Mouse (Mus musculus): ENCODE results near the gene Gse1. TPM values are rescaled to one million over a fixed set of nuclear protein-coding genes. Genes with fewer than 3 reads are reported as not detected.

The Gse1 gene
- polyA plus RNA-seq, 1 experiment = 45.8 TPM

DNA sequence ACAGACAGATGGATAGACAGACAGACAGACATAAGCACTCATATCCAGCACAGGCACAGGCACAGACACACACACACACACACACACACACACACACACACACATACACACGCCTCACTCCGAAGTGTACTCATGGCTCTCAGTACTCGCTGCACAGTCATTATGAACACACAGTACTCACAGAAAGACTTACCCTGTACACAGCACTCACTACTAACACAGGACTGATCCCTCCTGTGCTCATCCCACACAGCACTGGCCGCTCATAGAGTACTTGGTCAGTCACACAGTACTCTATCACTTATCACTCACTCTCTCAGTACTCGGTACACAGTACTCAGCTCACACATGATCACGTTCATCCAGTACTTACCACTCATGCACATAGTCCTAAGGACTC lies 144.4 kb downstream of the Gse1 start:
- TF ChIP-seq CTCF (IDR thresholded peaks at IDR 0.05; ENCODE audit: control insufficient read depth, insufficient read depth, low read length) = no peak
- no peak for TF ChIP-seq POLR2A (IDR thresholded peaks at IDR 0.05; ENCODE audit: borderline replicate concordance, control insufficient read depth, low read depth, low read length)
- no peak overlapping the region for H3K4me3 ChIP-seq (replicated peaks; ENCODE audit: control insufficient read depth, low read depth, low read length)
- H3K27ac ChIP-seq (ENCODE audit: control insufficient read depth, insufficient read depth, low read depth, low read length, poor library complexity) = peak overlapping the region; percentile 75; the same call in 1 of the 2 replicates
- H3K4me1 ChIP-seq (ENCODE audit: control insufficient read depth, insufficient read depth, low read length) = peaks cover 15% of the 10 kb centered on the region
- 75% methylated on average over 6 of the region's 6 CpGs for WGBS

- peaks cover 16% of the 10 kb centered on the region for H3K4me1 ChIP-seq (ENCODE audit: control insufficient read depth, insufficient read depth, low read length)
- 61% methylated on average over 3 of the region's 3 CpGs for WGBS
- TF ChIP-seq POLR2A (IDR thresholded peaks at IDR 0.05; ENCODE audit: borderline replicate concordance, control insufficient read depth, low read depth, low read length) = no peak
- TF ChIP-seq CTCF (IDR thresholded peaks at IDR 0.05; ENCODE audit: control insufficient read depth, insufficient read depth, low read length) = no peak
- peak overlapping the region; percentile 68 for H3K27ac ChIP-seq (ENCODE audit: control insufficient read depth, insufficient read depth, low read depth, low read length, poor library complexity)
- no peak overlapping the region for H3K4me3 ChIP-seq (replicated peaks; ENCODE audit: control insufficient read depth, low read depth, low read length)
These were observed 145.4 kb downstream of the Gse1 start for GRCm38 (mm10) chr8:120373621-120374020.

DNA sequence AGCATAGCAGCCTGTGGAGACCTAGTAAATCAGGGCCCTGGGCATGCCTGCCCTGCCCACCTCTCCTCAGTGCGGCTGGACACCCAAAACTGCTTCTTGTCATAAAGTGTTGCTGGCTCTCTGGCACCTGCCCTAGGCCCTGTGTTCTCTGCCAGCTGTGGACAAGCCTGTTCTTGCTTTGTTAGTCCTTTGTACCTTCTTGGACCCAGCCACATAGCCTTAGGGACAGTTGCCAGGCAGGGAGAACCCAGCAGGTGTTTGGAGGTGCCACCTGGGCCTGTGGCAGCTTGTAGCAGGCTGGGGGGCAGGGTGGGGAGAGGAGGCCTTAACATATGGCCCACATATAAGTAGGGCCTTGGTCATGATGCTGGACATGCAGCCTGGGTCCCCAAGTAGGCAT lies 145.8 kb downstream of the Gse1 start:
- H3K4me3 ChIP-seq (replicated peaks; ENCODE audit: control insufficient read depth, low read depth, low read length) = no peak overlapping the region
- WGBS = 72% methylated on average over 1 of the region's 1 CpGs
- peak overlapping the region; percentile 68 for H3K27ac ChIP-seq (ENCODE audit: control insufficient read depth, insufficient read depth, low read depth, low read length, poor library complexity)
- H3K4me1 ChIP-seq (ENCODE audit: control insufficient read depth, insufficient read depth, low read length) = peaks cover 16% of the 10 kb centered on the region
- TF ChIP-seq CTCF (IDR thresholded peaks at IDR 0.05; ENCODE audit: control insufficient read depth, insufficient read depth, low read length) (no peak), POLR2A (IDR thresholded peaks at IDR 0.05; ENCODE audit: borderline replicate concordance, control insufficient read depth, low read depth, low read length) (no peak)

GRCm38 (mm10) chr8:120374514-120374913 lies 146.3 kb downstream of the Gse1 start:
- no peak for TF ChIP-seq POLR2A (IDR thresholded peaks at IDR 0.05; ENCODE audit: borderline replicate concordance, control insufficient read depth, low read depth, low read length)
- no peak for TF ChIP-seq CTCF (IDR thresholded peaks at IDR 0.05; ENCODE audit: control insufficient read depth, insufficient read depth, low read length)
- H3K4me1 ChIP-seq (ENCODE audit: control insufficient read depth, insufficient read depth, low read length) = peaks cover 16% of the 10 kb centered on the region
- H3K27ac ChIP-seq (ENCODE audit: control insufficient read depth, insufficient read depth, low read depth, low read length, poor library complexity) = peak overlapping the region; percentile 68
- WGBS = 70% methylated on average over 9 of the region's 9 CpGs
- H3K4me3 ChIP-seq (replicated peaks; ENCODE audit: control insufficient read depth, low read depth, low read length) = no peak overlapping the region

DNA sequence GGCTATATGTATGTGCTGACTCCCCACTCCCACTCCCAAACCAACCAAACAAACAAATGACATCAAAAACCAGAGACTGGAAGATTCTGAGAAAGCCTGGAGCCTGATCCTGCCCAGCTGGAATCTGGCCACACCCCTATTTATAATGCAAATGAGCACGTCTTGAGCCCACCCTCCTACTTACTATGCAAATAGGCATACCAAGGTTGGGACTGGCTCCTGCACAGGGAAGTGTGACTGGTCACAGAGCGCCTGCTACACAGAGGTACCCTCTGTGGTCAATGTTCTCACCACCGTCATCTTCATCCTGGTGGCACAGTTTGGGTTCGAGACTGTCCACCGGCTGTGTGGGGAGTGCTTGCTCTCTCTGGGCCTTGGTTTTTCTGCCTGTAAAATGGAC lies 146.9 kb downstream of the Gse1 start:
- 0 out of 2 replicates have a peak overlapping the region, but pooled peaks have one; percentile 40 for H3K27ac ChIP-seq (ENCODE audit: control insufficient read depth, insufficient read depth, low read depth, low read length, poor library complexity)
- 17% methylated on average over 5 of the region's 5 CpGs for WGBS
- no peak overlapping the region for H3K4me3 ChIP-seq (replicated peaks; ENCODE audit: control insufficient read depth, low read depth, low read length)
- peaks cover 16% of the 10 kb centered on the region for H3K4me1 ChIP-seq (ENCODE audit: control insufficient read depth, insufficient read depth, low read length)
- TF ChIP-seq CTCF (IDR thresholded peaks at IDR 0.05; ENCODE audit: control insufficient read depth, insufficient read depth, low read length) (no peak), POLR2A (IDR thresholded peaks at IDR 0.05; ENCODE audit: borderline replicate concordance, control insufficient read depth, low read depth, low read length) (no peak)

- WGBS = 75% methylated on average over 4 of the region's 4 CpGs
- H3K27ac ChIP-seq (ENCODE audit: control insufficient read depth, insufficient read depth, low read depth, low read length, poor library complexity) = no peak overlapping the region
- H3K4me3 ChIP-seq (replicated peaks; ENCODE audit: control insufficient read depth, low read depth, low read length) = no peak overlapping the region
- TF ChIP-seq CTCF (IDR thresholded peaks at IDR 0.05; ENCODE audit: control insufficient read depth, insufficient read depth, low read length) (no peak), POLR2A (IDR thresholded peaks at IDR 0.05; ENCODE audit: borderline replicate concordance, control insufficient read depth, low read depth, low read length) (no peak)
- H3K4me1 ChIP-seq (ENCODE audit: control insufficient read depth, insufficient read depth, low read length) = peaks cover 14% of the 10 kb centered on the region
These were observed 148.0 kb downstream of the Gse1 start for GRCm38 (mm10) chr8:120376215-120376614.

DNA sequence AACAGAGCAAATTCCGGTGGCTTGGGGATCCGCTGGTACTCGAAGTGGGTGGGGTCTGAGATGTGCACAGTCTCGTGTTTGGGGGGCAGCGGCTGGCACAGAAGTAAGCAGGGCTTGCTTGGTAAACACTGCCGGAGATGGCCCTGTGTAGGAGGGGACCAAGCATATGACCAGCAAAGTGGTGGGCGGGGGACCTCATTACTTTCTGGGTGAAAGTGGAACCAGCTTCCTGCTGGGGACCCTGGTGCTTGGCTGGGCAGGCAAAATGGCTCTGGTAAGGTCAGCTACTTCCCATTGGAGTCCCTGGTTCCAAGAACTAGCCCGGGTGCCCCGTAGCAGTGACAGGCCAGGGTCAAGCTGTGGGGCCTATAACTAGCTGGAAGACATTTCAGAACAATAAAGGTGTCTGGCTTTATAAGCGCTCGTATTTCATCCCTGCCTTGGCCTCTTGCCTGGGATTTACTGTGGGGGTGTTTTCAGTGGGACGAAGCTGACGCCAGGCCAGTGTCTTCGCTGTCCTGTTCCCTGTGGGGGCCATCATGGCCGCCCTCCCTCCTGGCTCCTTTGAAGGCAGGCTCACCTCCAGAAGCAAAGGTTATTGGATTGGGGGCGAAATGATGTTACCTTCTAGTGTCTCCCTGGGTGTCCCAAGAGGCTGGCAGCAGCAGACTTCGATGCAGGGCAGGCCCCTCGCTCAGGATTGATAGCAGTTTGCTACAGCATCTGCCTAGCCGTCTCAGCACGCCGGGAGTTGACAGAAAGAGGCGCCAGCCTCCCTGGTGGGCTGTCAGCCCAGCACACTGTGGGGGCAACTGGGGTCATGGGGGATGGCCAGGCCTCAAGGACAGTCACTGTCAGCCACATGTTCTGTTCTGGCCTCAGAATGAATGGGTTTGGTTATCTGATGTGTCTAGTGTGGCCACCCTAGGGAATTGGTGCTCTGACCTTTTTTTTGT lies 148.9 kb downstream of the Gse1 start:
- WGBS = 68% methylated on average over 22 of the region's 22 CpGs
- no peak overlapping the region for H3K4me3 ChIP-seq (replicated peaks; ENCODE audit: control insufficient read depth, low read depth, low read length)
- H3K27ac ChIP-seq (ENCODE audit: control insufficient read depth, insufficient read depth, low read depth, low read length, poor library complexity) = peak overlapping the region; percentile 71
- no peak for TF ChIP-seq CTCF (IDR thresholded peaks at IDR 0.05; ENCODE audit: control insufficient read depth, insufficient read depth, low read length)
- peak; percentile 14; the same call in 1 of the 2 replicates for TF ChIP-seq POLR2A (IDR thresholded peaks at IDR 0.05; ENCODE audit: borderline replicate concordance, control insufficient read depth, low read depth, low read length)
- peaks cover 13% of the 10 kb centered on the region for H3K4me1 ChIP-seq (ENCODE audit: control insufficient read depth, insufficient read depth, low read length)

DNA sequence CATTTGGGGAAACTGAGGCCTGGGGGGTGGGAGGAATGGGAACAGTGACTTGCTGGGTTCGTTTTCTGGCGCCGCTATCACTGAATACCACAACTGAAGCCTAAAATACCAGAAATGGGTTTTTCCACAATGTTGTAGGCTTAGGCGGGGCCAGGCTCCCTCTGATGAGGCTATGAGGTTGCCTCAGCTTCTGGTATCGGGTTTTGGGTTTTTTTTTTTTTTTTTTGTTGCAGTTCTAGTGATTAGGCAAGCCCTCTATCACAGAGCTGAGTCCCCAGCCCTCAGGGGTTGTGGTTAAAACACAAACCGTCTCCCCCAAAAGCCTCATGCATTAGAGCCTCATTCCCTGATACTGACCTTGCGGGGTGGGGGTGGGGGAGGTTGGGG lies 149.5 kb downstream of the Gse1 start:
- TF ChIP-seq CTCF (IDR thresholded peaks at IDR 0.05; ENCODE audit: control insufficient read depth, insufficient read depth, low read length) = no peak
- TF ChIP-seq POLR2A (IDR thresholded peaks at IDR 0.05; ENCODE audit: borderline replicate concordance, control insufficient read depth, low read depth, low read length) = no peak
- H3K4me3 ChIP-seq (replicated peaks; ENCODE audit: control insufficient read depth, low read depth, low read length) = no peak overlapping the region
- WGBS = 13% methylated on average over 7 of the region's 7 CpGs
- H3K4me1 ChIP-seq (ENCODE audit: control insufficient read depth, insufficient read depth, low read length) = peaks cover 10% of the 10 kb centered on the region
- peak overlapping the region; percentile 71 for H3K27ac ChIP-seq (ENCODE audit: control insufficient read depth, insufficient read depth, low read depth, low read length, poor library complexity)
